Mouse (Mus musculus) hematopoietic multipotent progenitor cell, adult 10-12 weeks (in vitro differentiated cells): ENCODE measurements around the gene Vmn2r37. TPM values are rescaled to one million over a fixed set of nuclear protein-coding genes. Genes with fewer than 3 reads are reported as not detected.

ENCODE experiments used
- polyA plus RNA-seq: library from polyadenylated mRNA; stranded (reverse); fragments of >175 nt; gene quantifications from 2 replicates; pipeline ENCODE4 v1.2.3, GENCODE M21; 2012; ENCODE audit warnings: low replicate concordance

The Vmn2r37 gene
- not detected in 2 replicates for polyA plus RNA-seq

DNA sequence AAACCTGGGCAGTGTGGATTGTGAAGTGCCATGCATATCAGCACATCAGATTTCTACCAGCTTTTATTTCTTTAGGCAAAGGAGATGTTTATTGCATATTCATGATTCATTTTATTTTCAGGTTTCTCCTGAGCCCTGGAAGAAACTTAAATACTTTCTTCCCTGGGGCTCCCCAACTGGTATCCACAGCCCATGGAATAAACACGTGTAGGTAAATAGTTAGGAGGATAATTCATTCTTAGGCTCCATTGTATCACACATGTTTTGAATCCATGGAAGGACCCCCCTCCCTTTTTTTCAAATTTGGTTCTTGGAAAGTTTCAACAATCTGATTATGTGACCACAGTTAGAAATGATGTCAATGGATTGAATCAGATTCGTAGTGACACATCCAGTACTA is at the start of gene Vmn2r37:
Gene Vmn2r37 (minus strand): TSS at position 101 of the 400 bp plus-strand sequence.

Other genes with a start within 250 kb of the Vmn2r37 start
- not detected in 2 replicates for gene Vmn2r39, start 192.9 kb downstream of the Vmn2r37 start, polyA plus RNA-seq
- not detected in 2 replicates for gene Vmn2r38, start 125.8 kb downstream of the Vmn2r37 start, polyA plus RNA-seq